Mouse (Mus musculus): ENCODE data around the gene Ube2o. TPM values are rescaled to one million over a fixed set of nuclear protein-coding genes. Genes with fewer than 3 reads are reported as not detected.
A peak's percentile ranks its signal among the peaks of the same experiment; 100 is the strongest.

The Ube2o gene
- polyA plus RNA-seq, 1 experiment = 77.3 TPM

GRCm38 (mm10) chr11:116534154-116534865 is 46.9 kb downstream of the Ube2o start:
- peak; percentile 29; the same call in 1 of the 2 replicates for TF ChIP-seq CTCF (IDR thresholded peaks at IDR 0.05; ENCODE audit: extremely low read depth, insufficient read depth, insufficient read length, insufficient replicate concordance)
- no peak for TF ChIP-seq POLR2A (IDR thresholded peaks at IDR 0.05; ENCODE audit: low read depth, low read length)
- H3K27me3 ChIP-seq (ENCODE audit: control insufficient read depth, insufficient read depth, low read length) = peaks cover 24% of the 10 kb centered on the region
- peak in 1 of 2 experiments; percentile 26 for DNase-seq (ENCODE audit: low read depth in 1 of 2, low spot score in 2 of 2)
- 19% methylated on average over 20 of the region's 20 CpGs for WGBS
- peaks cover 12% of the 10 kb centered on the region for H3K36me3 ChIP-seq (ENCODE audit: control insufficient read depth, insufficient read depth, low read length)
- peak overlapping the region; percentile 63; the same call in 1 of the 2 replicates for H3K27ac ChIP-seq (ENCODE audit: insufficient read depth, low read length)
- peaks cover 16% of the 10 kb centered on the region for H3K4me1 ChIP-seq (ENCODE audit: control insufficient read depth, insufficient read depth, insufficient read length)
- H3K4me3 ChIP-seq (ENCODE audit: extremely low read depth, insufficient read depth, insufficient read length) = peak overlapping the region; percentile 48; the same call in 1 of the 2 replicates

- Histone ChIP-seq H3K27ac (ENCODE audit: insufficient read depth, low read length) (peak overlapping the region; percentile 63; the same call in 1 of the 2 replicates), H3K36me3 (ENCODE audit: control insufficient read depth, insufficient read depth, low read length) (peaks cover 4% of the 10 kb centered on the region), H3K4me1 (ENCODE audit: control insufficient read depth, insufficient read depth, insufficient read length) (peaks cover 16% of the 10 kb centered on the region), H3K27me3 (ENCODE audit: control insufficient read depth, insufficient read depth, low read length) (peaks cover 24% of the 10 kb centered on the region), H3K4me3 (ENCODE audit: extremely low read depth, insufficient read depth, insufficient read length) (peak overlapping the region; percentile 48)
- WGBS = 1% methylated on average over 63 of the region's 63 CpGs
- no peak for TF ChIP-seq CTCF (IDR thresholded peaks at IDR 0.05; ENCODE audit: extremely low read depth, insufficient read depth, insufficient read length, insufficient replicate concordance)
- no peak for TF ChIP-seq POLR2A (IDR thresholded peaks at IDR 0.05; ENCODE audit: low read depth, low read length)
- DNase-seq (ENCODE audit: low read depth in 1 of 2, low spot score in 2 of 2) = no peak
Measured at GRCm38 (mm10) chr11:116533341-116534153, 47.7 kb downstream of the Ube2o start.

GRCm38 (mm10) chr11:116532810-116533338 is 48.4 kb downstream of the Ube2o start:
- under 1% methylated on average over 49 of the region's 50 CpGs for WGBS
- Histone ChIP-seq H3K4me1 (ENCODE audit: control insufficient read depth, insufficient read depth, insufficient read length) (peaks cover 16% of the 10 kb centered on the region), H3K27me3 (ENCODE audit: control insufficient read depth, insufficient read depth, low read length) (peaks cover 24% of the 10 kb centered on the region), H3K27ac (ENCODE audit: insufficient read depth, low read length) (peak overlapping the region; percentile 24; the same call in 1 of the 2 replicates), H3K36me3 (ENCODE audit: control insufficient read depth, insufficient read depth, low read length) (no peaks in the 10 kb centered on the region), H3K4me3 (ENCODE audit: extremely low read depth, insufficient read depth, insufficient read length) (peak overlapping the region; percentile 48)
- DNase-seq (ENCODE audit: low read depth in 1 of 2, low spot score in 2 of 2) = peak in 1 of 2 experiments; percentile 22
- TF ChIP-seq CTCF (IDR thresholded peaks at IDR 0.05; ENCODE audit: extremely low read depth, insufficient read depth, insufficient read length, insufficient replicate concordance) = no peak
- TF ChIP-seq POLR2A (IDR thresholded peaks at IDR 0.05; ENCODE audit: low read depth, low read length) = no peak

GRCm38 (mm10) chr11:116532262-116532809 is 48.9 kb downstream of the Ube2o start:
- H3K27me3 ChIP-seq (ENCODE audit: control insufficient read depth, insufficient read depth, low read length) = peaks cover 24% of the 10 kb centered on the region
- 3% methylated on average over 30 of the region's 30 CpGs for WGBS
- no peak for DNase-seq (ENCODE audit: low read depth in 1 of 2, low spot score in 2 of 2)
- H3K27ac ChIP-seq (ENCODE audit: insufficient read depth, low read length) = peak overlapping the region; percentile 24; the same call in 1 of the 2 replicates
- peak overlapping the region; percentile 48 for H3K4me3 ChIP-seq (ENCODE audit: extremely low read depth, insufficient read depth, insufficient read length)
- H3K36me3 ChIP-seq (ENCODE audit: control insufficient read depth, insufficient read depth, low read length) = no peaks in the 10 kb centered on the region
- H3K4me1 ChIP-seq (ENCODE audit: control insufficient read depth, insufficient read depth, insufficient read length) = peaks cover 16% of the 10 kb centered on the region
- TF ChIP-seq POLR2A (IDR thresholded peaks at IDR 0.05; ENCODE audit: low read depth, low read length) (no peak), CTCF (IDR thresholded peaks at IDR 0.05; ENCODE audit: extremely low read depth, insufficient read depth, insufficient read length, insufficient replicate concordance) (no peak)

GRCm38 (mm10) chr11:116531371-116532191 is 49.7 kb downstream of the Ube2o start:
- peaks cover 24% of the 10 kb centered on the region for H3K27me3 ChIP-seq (ENCODE audit: control insufficient read depth, insufficient read depth, low read length)
- no peak overlapping the region; the same call in 1 of the 2 replicates for H3K4me3 ChIP-seq (ENCODE audit: extremely low read depth, insufficient read depth, insufficient read length)

More at GRCm38 (mm10) chr11:116531371-116532191, 49.7 kb downstream of the Ube2o start:
- Histone ChIP-seq H3K4me1 (ENCODE audit: control insufficient read depth, insufficient read depth, insufficient read length) (peaks cover 16% of the 10 kb centered on the region), H3K36me3 (ENCODE audit: control insufficient read depth, insufficient read depth, low read length) (no peaks in the 10 kb centered on the region), H3K27ac (ENCODE audit: insufficient read depth, low read length) (no peak overlapping the region)
- TF ChIP-seq POLR2A (IDR thresholded peaks at IDR 0.05; ENCODE audit: low read depth, low read length) (no peak), CTCF (IDR thresholded peaks at IDR 0.05; ENCODE audit: extremely low read depth, insufficient read depth, insufficient read length, insufficient replicate concordance) (no peak)
- DNase-seq (ENCODE audit: low read depth in 1 of 2, low spot score in 2 of 2) = no peak
- WGBS = 3% methylated on average over 48 of the region's 48 CpGs

Data from spleen, adult 2 months (tissue).